Comparison of ENCODE assay signal across 9 mouse cellular contexts in genomic region chrX:136238118-136238517, GRCm38 (mm10). TPM values are rescaled to one million over a fixed set of nuclear protein-coding genes. Genes with fewer than 3 reads are reported as not detected.
DNase-seq lines count a peak whose midpoint lies in the region; ATAC-seq and TF ChIP-seq lines count a peak whose summit lies in the region.
"Had no signal": no experiment of that assay in that cellular context is flagged by ENCODE, and none has a peak within 500 bp of the region (broad histone marks: within the 10 kb centered on the region; RNA-seq: fewer than 3 reads in every experiment).

No protein-coding gene starts in this region.

- no peak overlapping the region for H3K27ac ChIP-seq in CH12.LX (ENCODE audit: insufficient read depth, low read depth)
- no peak overlapping the region for H3K27ac ChIP-seq in forebrain, embryonic 15.5 days (replicated peaks)
- H3K27ac ChIP-seq: limb, embryonic 13.5 days had no signal

- TF ChIP-seq EP300 in CH12.LX (IDR thresholded peaks at IDR 0.05; ENCODE audit: low read length): no peak

- TF ChIP-seq CTCF in CH12.LX (conservative IDR thresholded peaks at IDR 0.05 in 1 of 2, IDR thresholded peaks at IDR 0.05 in 1 of 2; ENCODE audit: low read depth in 2 of 2, low read length in 2 of 2): peak; percentile 22 to 63; a peak in 2 of 4 replicates

- no peak overlapping the region for H3K4me2 ChIP-seq in CH12.LX (ENCODE audit: insufficient read depth, low read depth, poor library complexity, severe bottlenecking)
- no peak overlapping the region for H3K4me2 ChIP-seq in forebrain, embryonic 15.5 days (replicated peaks)
- H3K4me2 ChIP-seq: limb, embryonic 13.5 days had no signal

- H3K79me2 ChIP-seq in CH12.LX (replicated peaks; ENCODE audit: control insufficient read depth, extremely low read depth, insufficient read depth, poor library complexity, severe bottlenecking): no peaks in the 10 kb centered on the region

- no peak for ATAC-seq in forebrain, embryonic 15.5 days (replicated peaks)

- H3K9ac ChIP-seq in CH12.LX (ENCODE audit: insufficient read depth, low read depth): no peak overlapping the region
- H3K9ac ChIP-seq in forebrain, embryonic 15.5 days (replicated peaks): no peak overlapping the region
- H3K9ac ChIP-seq: limb, embryonic 13.5 days had no signal

- dilution Hi-C loops in CH12.LX (cut with MboI; ENCODE audit: extremely low pct_ligation_motif_present, extremely low pct_unique_long_range_greater_than_20kb, low sequenced_read_pairs): no loop called here

- no peak overlapping the region for H3K4me3 ChIP-seq in CH12.LX (replicated peaks in 1 of 3; ENCODE audit: low read depth in 2 of 3, low read length in 2 of 3, poor library complexity in 1 of 3)
- no peak overlapping the region for H3K4me3 ChIP-seq in forebrain, embryonic 15.5 days
- H3K4me3 ChIP-seq: limb, embryonic 13.5 days had no signal

- no peaks in the 10 kb centered on the region for H3K4me1 ChIP-seq in CH12.LX (ENCODE audit: control insufficient read depth in 1 of 2, insufficient read depth in 2 of 2)
- no peaks in the 10 kb centered on the region for H3K4me1 ChIP-seq in forebrain, embryonic 15.5 days
- H3K4me1 ChIP-seq: limb, embryonic 13.5 days had no signal

- no peaks in the 10 kb centered on the region for H3K9me3 ChIP-seq in CH12.LX (replicated peaks; ENCODE audit: low read length)
- no peaks in the 10 kb centered on the region for H3K9me3 ChIP-seq in forebrain, embryonic 15.5 days
- H3K9me3 ChIP-seq: limb, embryonic 13.5 days had no signal

- H3K27me3 ChIP-seq in CH12.LX (replicated peaks): no peaks in the 10 kb centered on the region
- H3K27me3 ChIP-seq in forebrain, embryonic 15.5 days: no peaks in the 10 kb centered on the region

- no peaks in the 10 kb centered on the region for H3K36me3 ChIP-seq in CH12.LX (replicated peaks in 1 of 2; ENCODE audit: control insufficient read depth in 1 of 2, insufficient read depth in 1 of 2, low read length in 1 of 2)
- no peaks in the 10 kb centered on the region for H3K36me3 ChIP-seq in forebrain, embryonic 15.5 days
- H3K36me3 ChIP-seq: limb, embryonic 13.5 days had no signal

- no peak for TF ChIP-seq POLR2A in CH12.LX (IDR thresholded peaks at IDR 0.05; ENCODE audit: low read depth, low read length)

- 46% methylated on average over 3 of the region's 3 CpGs for WGBS in forebrain, embryonic 15.5 days

- in situ Hi-C loops in CH12.LX (cut with MboI; ENCODE audit: low pct_ligation_motif_present, low pct_unique_long_range_greater_than_20kb, low sequenced_read_pairs): loop anchor here (5.0 kb wide), 1 partner anchor 64 kb away; no protein-coding TSS in a partner anchor

- peak; percentile 19 for DNase-seq in embryo, embryonic 10 days (ENCODE audit: low spot score)
- DNase-seq in embryo, embryonic 9.5 days (ENCODE audit: extremely low spot score): no peak
- peak; percentile 17 to 54 for DNase-seq in left cerebral cortex, adult 18-20 months (ENCODE audit: low spot score in 2 of 2)
- DNase-seq in left cerebral cortex, adult 8-10 months (ENCODE audit: low spot score in 2 of 2): no peak
- no peak for DNase-seq in CH12.LX (ENCODE audit: extremely low read depth)
- peak; percentile 51 for DNase-seq in embryo, embryonic 11 days
- peak; percentile 65 for DNase-seq in lung, postnatal 14 days

- TF ChIP-seq RAD21 in CH12.LX (IDR thresholded peaks at IDR 0.05; ENCODE audit: low read depth, low read length): peak; percentile 53

TF ChIP-seq in CH12.LX, 34 proteins besides CTCF, POLR2A, EP300 and RAD21:
- peak; percentile 64 for TF ChIP-seq SMC3 (IDR thresholded peaks at IDR 0.05; ENCODE audit: low read depth, low read length)
- TF ChIP-seq JUN (IDR thresholded peaks at IDR 0.05; ENCODE audit: insufficient read depth, low read depth, low read length): no peak

RNA-seq across cellular contexts. Expression of gene Tceal9, which starts 6.8 kb away (rescaled TPM):
- total RNA-seq in left cerebral cortex, adult 18-20 months (2021): 100 to 1,000 TPM; 125 to 131 TPM
- total RNA-seq in left cerebral cortex, adult 8-10 months (2022): 100 to 1,000 TPM; 118 to 122 (median 119) TPM
- total RNA-seq in CH12.LX (2012; rRNA removed) (79.9 and 80.4 TPM in 2 replicates), CH12.LX (2014; rRNA removed) (197 and 242 TPM in 2 replicates)
- 147 and 148 TPM in 2 replicates for polyA plus RNA-seq in CH12.LX (2012; ENCODE audit: insufficient read length, low read depth)
- 319 and 325 TPM in 2 replicates for polyA plus RNA-seq in forebrain, embryonic 15.5 days (2015; fragmentation: Nextera tagmentation; extraction: Ambion mirVana)

RNA-seq across cellular contexts. Expression of gene Bex1, which starts 22.8 kb away (rescaled TPM):
- total RNA-seq in left cerebral cortex, adult 18-20 months (2021): 10 to 100 TPM; 92.6 to 100.0 TPM
- total RNA-seq in left cerebral cortex, adult 8-10 months (2022): 100 to 1,000 TPM in 2 of 4 experiments, 10 to 100 TPM in 2; 96.6 to 118 (median 102) TPM
- total RNA-seq in CH12.LX (2012; rRNA removed) (not detected in 2 replicates), CH12.LX (2014; rRNA removed) (not detected in 2 replicates)
- polyA plus RNA-seq in CH12.LX (2012; ENCODE audit: insufficient read length, low read depth): not detected in 2 replicates
- polyA plus RNA-seq in forebrain, embryonic 15.5 days (2015; fragmentation: Nextera tagmentation; extraction: Ambion mirVana): 199 and 201 TPM in 2 replicates

RNA-seq across cellular contexts. Expression of gene Tceal7, which starts 23.5 kb away (rescaled TPM):
- total RNA-seq in left cerebral cortex, adult 18-20 months (2021): 1 to 10 TPM; 1.8 to 3.0 TPM
- 1 to 10 TPM; 1.6 to 2.9 (median 2.2) TPM for total RNA-seq in left cerebral cortex, adult 8-10 months (2022)
- total RNA-seq in CH12.LX (2012; rRNA removed): not detected in 2 replicates
- not detected in 2 replicates for total RNA-seq in CH12.LX (2014; rRNA removed)
- polyA plus RNA-seq in CH12.LX (2012; ENCODE audit: insufficient read length, low read depth): not detected in 2 replicates
- polyA plus RNA-seq in forebrain, embryonic 15.5 days (2015; fragmentation: Nextera tagmentation; extraction: Ambion mirVana): 1.3 and 1.4 TPM in 2 replicates

RNA-seq across cellular contexts. Expression of gene Bex3, which starts 31.9 kb away (rescaled TPM):
- 100 to 1,000 TPM; 301 to 320 TPM for total RNA-seq in left cerebral cortex, adult 18-20 months (2021)
- 100 to 1,000 TPM; 252 to 326 (median 281) TPM for total RNA-seq in left cerebral cortex, adult 8-10 months (2022)
- total RNA-seq in CH12.LX (2012; rRNA removed) (118 and 124 TPM in 2 replicates), CH12.LX (2014; rRNA removed) (87.0 and 87.4 TPM in 2 replicates)
- 228 and 235 TPM in 2 replicates for polyA plus RNA-seq in CH12.LX (2012; ENCODE audit: insufficient read length, low read depth)
- 564 and 580 TPM in 2 replicates for polyA plus RNA-seq in forebrain, embryonic 15.5 days (2015; fragmentation: Nextera tagmentation; extraction: Ambion mirVana)

RNA-seq across cellular contexts. Expression of gene Tceal5, which starts 34.4 kb away (rescaled TPM):
- 100 to 1,000 TPM in 1 of 2 experiments, 10 to 100 TPM in 1; 99.2 to 131 TPM for total RNA-seq in left cerebral cortex, adult 18-20 months (2021)
- total RNA-seq in left cerebral cortex, adult 8-10 months (2022): 100 to 1,000 TPM in 3 of 4 experiments, 10 to 100 TPM in 1; 80.8 to 132 (median 117) TPM
- total RNA-seq in CH12.LX (2012; rRNA removed) (0.30 TPM in 1 of 2 replicates, not detected in the other), CH12.LX (2014; rRNA removed) (not detected in 2 replicates)
- not detected in 2 replicates for polyA plus RNA-seq in CH12.LX (2012; ENCODE audit: insufficient read length, low read depth)
- polyA plus RNA-seq in forebrain, embryonic 15.5 days (2015; fragmentation: Nextera tagmentation; extraction: Ambion mirVana): 17.5 and 17.7 TPM in 2 replicates

Comparison
In these comparisons a context has a peak if more than half of its experiments do, and no peak if none do; other contexts are left out.
1. DNase-seq: peak in embryo, embryonic 10 days (single experiment), left cerebral cortex, adult 18-20 months (2 of 2), embryo, embryonic 11 days (single experiment) and lung, postnatal 14 days (single experiment); none in embryo, embryonic 9.5 days (single experiment), left cerebral cortex, adult 8-10 months (0 of 2) and CH12.LX (single experiment).
2. RNA of gene Bex1, which starts 22.8 kb away (total RNA-seq): 96.6 to 118 TPM in left cerebral cortex, adult 8-10 months and 92.6 to 100.0 TPM in left cerebral cortex, adult 18-20 months; not detected in CH12.LX; every median in the first group is over 10 times any median in the second.